Mouse (Mus musculus): ENCODE data around the gene Gm11213.
A peak's percentile ranks its signal among the peaks of the same experiment; 100 is the strongest.

DNA sequence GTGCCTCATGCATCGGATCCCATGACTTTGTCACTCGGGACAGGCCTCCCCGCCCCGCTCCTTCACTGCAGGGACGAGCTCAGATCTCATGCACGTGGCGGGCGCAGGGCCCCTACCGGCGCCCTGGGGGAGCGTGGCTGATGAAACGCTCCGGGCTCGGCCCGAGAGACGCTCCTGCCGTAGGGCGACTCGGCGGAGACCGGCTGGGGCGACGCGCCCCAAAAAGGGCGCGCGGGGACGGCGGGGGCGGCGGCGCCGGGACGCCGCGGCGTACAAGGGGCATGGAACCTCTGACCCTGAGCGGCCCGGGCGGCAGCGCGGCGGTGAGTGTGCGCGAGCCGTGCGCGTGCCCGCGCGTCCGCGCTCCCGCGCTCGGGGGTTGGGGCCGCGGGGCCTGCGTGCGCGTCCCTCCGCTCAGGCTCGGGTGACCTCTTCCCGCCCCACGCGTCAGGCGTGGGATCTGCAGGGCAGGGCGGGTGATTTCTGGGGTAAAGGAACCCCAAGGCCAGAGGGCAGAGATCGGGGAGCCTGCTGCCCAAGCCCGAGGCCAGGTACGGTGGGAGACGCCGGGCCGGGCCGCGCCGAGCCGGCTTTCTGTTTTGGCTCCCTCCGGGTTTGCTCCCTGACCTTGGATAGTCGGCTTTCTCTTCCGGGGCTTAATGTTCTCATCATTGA is 46.5 kb downstream of the Gm11213 start, which contains the start of gene Tmem268:
- peak; percentile 42; the same call in 1 of the 2 replicates for TF ChIP-seq CTCF (IDR thresholded peaks at IDR 0.05; ENCODE audit: insufficient read depth, low read depth, low read length)
- peak; percentile 81 for TF ChIP-seq POLR2A (IDR thresholded peaks at IDR 0.05; ENCODE audit: insufficient read depth, low read depth, low read length)

Data from olfactory bulb, adult 2 months (tissue).